Mouse (Mus musculus): ENCODE data around the gene Slc13a5. TPM values are rescaled to one million over a fixed set of nuclear protein-coding genes. Genes with fewer than 3 reads are reported as not detected.

Gene Slc13a5
- polyA plus RNA-seq, 1 experiment, result 0.27 TPM

DNA sequence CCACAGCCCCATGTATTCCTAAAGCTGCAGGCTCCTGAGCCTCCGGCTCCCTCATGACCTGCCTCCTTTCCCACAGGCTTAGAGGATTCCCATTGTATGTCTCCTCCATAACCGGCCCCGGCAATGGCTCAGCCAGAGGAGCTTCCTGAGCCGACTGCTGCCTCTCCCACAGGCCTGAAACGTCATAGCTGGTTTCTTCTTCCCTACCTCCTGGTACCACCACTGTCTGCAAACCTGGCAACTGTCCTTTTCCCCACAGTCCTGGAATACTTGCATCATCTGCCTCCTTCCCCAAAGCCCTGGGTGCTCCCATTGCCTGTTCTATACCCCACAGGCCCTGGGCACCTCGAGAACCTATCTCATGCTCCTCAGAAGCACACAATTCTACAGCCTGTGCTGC lies 61.8 kb downstream of the Slc13a5 start:
- 0 out of 2 replicates have a peak, but pooled peaks cover 5% of the 10 kb centered on the region for H3K4me1 ChIP-seq (ENCODE audit: control insufficient read depth, insufficient read depth, low read length)
- no peak overlapping the region for H3K27ac ChIP-seq (ENCODE audit: insufficient read depth, low read depth, low read length)
- H3K27me3 ChIP-seq (replicated peaks; ENCODE audit: control insufficient read depth, insufficient read depth, low read length), result no peaks in the 10 kb centered on the region
- H3K4me3 ChIP-seq (ENCODE audit: insufficient read depth, low read depth, low read length), result no peak overlapping the region
- H3K36me3 ChIP-seq (ENCODE audit: control insufficient read depth, insufficient read depth, low read length), result no peaks in the 10 kb centered on the region
- TF ChIP-seq POLR2A (IDR thresholded peaks at IDR 0.05; ENCODE audit: low read depth, low read length) (no peak), CTCF (conservative IDR thresholded peaks at IDR 0.05; ENCODE audit: insufficient read depth, insufficient read length, low read depth, low read length) (no peak)
- 83% methylated on average over 6 of the region's 6 CpGs for WGBS
- no peak for DNase-seq

DNA sequence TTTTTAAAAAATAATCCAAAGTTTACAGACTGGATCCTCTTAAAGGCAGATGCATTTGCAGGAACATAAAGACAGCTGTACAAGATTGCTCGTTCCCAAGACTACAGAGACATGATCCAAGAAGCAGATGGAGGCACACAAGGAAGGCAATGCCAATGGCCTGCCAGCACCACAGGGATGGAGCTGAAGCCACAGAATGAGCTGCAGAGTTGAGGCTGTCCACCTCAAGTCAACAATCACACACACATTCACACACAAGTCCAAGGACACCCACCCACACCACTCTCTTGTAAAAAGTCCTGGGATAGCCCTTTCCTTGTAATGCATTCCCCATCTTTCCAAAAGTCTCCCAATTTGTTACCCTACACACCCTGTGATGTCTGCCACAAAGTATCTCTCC lies 63.6 kb downstream of the Slc13a5 start:
- no peak overlapping the region for H3K27ac ChIP-seq (ENCODE audit: insufficient read depth, low read depth, low read length)
- H3K4me1 ChIP-seq (ENCODE audit: control insufficient read depth, insufficient read depth, low read length), result 0 out of 2 replicates have a peak, but pooled peaks cover 5% of the 10 kb centered on the region
- H3K36me3 ChIP-seq (ENCODE audit: control insufficient read depth, insufficient read depth, low read length), result no peaks in the 10 kb centered on the region
- 78% methylated on average over 1 of the region's 1 CpGs for WGBS
- DNase-seq, result no peak
- H3K4me3 ChIP-seq (ENCODE audit: insufficient read depth, low read depth, low read length), result no peak overlapping the region
- no peak for TF ChIP-seq POLR2A (IDR thresholded peaks at IDR 0.05; ENCODE audit: low read depth, low read length)
- no peak for TF ChIP-seq CTCF (conservative IDR thresholded peaks at IDR 0.05; ENCODE audit: insufficient read depth, insufficient read length, low read depth, low read length)
- H3K27me3 ChIP-seq (replicated peaks; ENCODE audit: control insufficient read depth, insufficient read depth, low read length), result no peaks in the 10 kb centered on the region

DNA sequence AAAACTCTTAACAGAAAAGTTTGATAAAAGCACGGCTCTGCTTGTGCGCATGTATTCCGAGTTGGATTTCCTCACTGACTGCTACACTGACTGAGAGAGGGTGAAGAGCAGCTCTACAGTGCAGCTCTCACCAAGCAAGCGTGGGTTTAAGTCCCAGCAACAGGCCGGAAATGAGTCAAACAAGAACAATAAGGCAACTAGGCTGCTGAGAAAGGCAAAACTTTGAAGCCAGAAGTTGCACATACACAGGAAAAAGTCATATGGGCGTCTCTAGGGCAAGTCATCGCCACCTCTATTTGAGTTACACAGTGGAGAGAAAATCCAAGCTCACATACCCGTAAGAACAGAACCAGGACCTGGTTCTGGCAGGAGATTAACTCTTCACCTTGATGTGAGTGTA lies 70.5 kb downstream of the Slc13a5 start:
- Histone ChIP-seq H3K4me3 (ENCODE audit: insufficient read depth, low read depth, low read length) (no peak overlapping the region), H3K4me1 (ENCODE audit: control insufficient read depth, insufficient read depth, low read length) (0 out of 2 replicates have a peak, but pooled peaks cover 4% of the 10 kb centered on the region), H3K27ac (ENCODE audit: insufficient read depth, low read depth, low read length) (peak overlapping the region; percentile 39; the same call in 1 of the 2 replicates), H3K27me3 (replicated peaks; ENCODE audit: control insufficient read depth, insufficient read depth, low read length) (no peaks in the 10 kb centered on the region), H3K36me3 (ENCODE audit: control insufficient read depth, insufficient read depth, low read length) (peaks cover 1% of the 10 kb centered on the region; the same call in 1 of the 2 replicates)
- DNase-seq, result no peak
- no peak for TF ChIP-seq CTCF (conservative IDR thresholded peaks at IDR 0.05; ENCODE audit: insufficient read depth, insufficient read length, low read depth, low read length)
- TF ChIP-seq POLR2A (IDR thresholded peaks at IDR 0.05; ENCODE audit: low read depth, low read length), result no peak
- WGBS, result 75% methylated on average over 8 of the region's 8 CpGs

DNA sequence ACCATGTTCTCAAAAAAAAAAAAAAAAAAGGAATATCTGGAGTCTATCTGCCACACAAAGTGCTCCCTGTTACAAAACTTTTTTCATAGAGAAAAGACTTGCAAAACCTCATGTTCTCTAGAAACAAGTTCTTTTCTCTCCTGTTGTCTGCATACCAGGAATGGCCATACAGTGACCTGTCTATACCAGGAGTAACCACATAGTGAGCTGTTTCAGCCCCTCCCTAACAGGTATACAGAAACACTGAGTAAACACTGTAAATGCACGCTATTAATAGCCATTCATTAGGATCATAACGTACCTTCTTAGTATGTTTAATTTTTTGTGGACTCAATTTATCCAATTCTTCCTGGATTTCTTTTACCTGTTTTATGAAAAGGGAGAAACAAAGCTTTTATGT lies 72.8 kb downstream of the Slc13a5 start:
- H3K36me3 ChIP-seq (ENCODE audit: control insufficient read depth, insufficient read depth, low read length), result peaks cover 1% of the 10 kb centered on the region; the same call in 1 of the 2 replicates
- no peak for DNase-seq
- WGBS, result 89% methylated on average over 2 of the region's 2 CpGs

More for the DNA sequence above, 72.8 kb downstream of the Slc13a5 start:
- H3K27me3 ChIP-seq (replicated peaks; ENCODE audit: control insufficient read depth, insufficient read depth, low read length), result no peaks in the 10 kb centered on the region
- 0 out of 2 replicates have a peak, but pooled peaks cover 4% of the 10 kb centered on the region for H3K4me1 ChIP-seq (ENCODE audit: control insufficient read depth, insufficient read depth, low read length)
- no peak overlapping the region for H3K4me3 ChIP-seq (ENCODE audit: insufficient read depth, low read depth, low read length)
- no peak overlapping the region for H3K27ac ChIP-seq (ENCODE audit: insufficient read depth, low read depth, low read length)
- TF ChIP-seq CTCF (conservative IDR thresholded peaks at IDR 0.05; ENCODE audit: insufficient read depth, insufficient read length, low read depth, low read length) (no peak), POLR2A (IDR thresholded peaks at IDR 0.05; ENCODE audit: low read depth, low read length) (no peak)

Other genes starting within 250 kb of the Slc13a5 start
- not detected in 2 replicates for gene Aipl1, start 229.7 kb downstream of the Slc13a5 start, polyA plus RNA-seq (2012; rRNA removed)
- 0.39 and 0.55 TPM in 2 replicates for gene Pimreg, start 225.2 kb downstream of the Slc13a5 start, polyA plus RNA-seq (2012; rRNA removed)
- gene Pitpnm3, start 131.4 kb downstream of the Slc13a5 start, polyA plus RNA-seq (2012; rRNA removed), result 4.7 and 5.5 TPM in 2 replicates
- gene Gm43951, start 60.4 kb downstream of the Slc13a5 start, polyA plus RNA-seq (2012; rRNA removed), result 0.20 and 0.23 TPM in 2 replicates
- gene 4933427D14Rik, start 59.8 kb downstream of the Slc13a5 start, polyA plus RNA-seq (2012; rRNA removed), result 4.6 and 4.8 TPM in 2 replicates
- gene Txndc17, start 59.7 kb downstream of the Slc13a5 start, polyA plus RNA-seq (2012; rRNA removed), result 125 and 149 TPM in 2 replicates
- 8.3 and 9.4 TPM in 2 replicates for gene Med31, start 51.6 kb downstream of the Slc13a5 start, polyA plus RNA-seq (2012; rRNA removed)
- gene Xaf1, start 34.4 kb upstream of the Slc13a5 start, polyA plus RNA-seq (2012; rRNA removed), result 18.7 and 23.9 TPM in 2 replicates
- 0.07 and 0.11 TPM in 2 replicates for gene Fbxo39, start 47.2 kb upstream of the Slc13a5 start, polyA plus RNA-seq (2012; rRNA removed)
- 0.13 TPM in 1 of 2 replicates, not detected in the other for gene Tekt1, start 95.2 kb upstream of the Slc13a5 start, polyA plus RNA-seq (2012; rRNA removed)
- gene Smtnl2, start 144.5 kb upstream of the Slc13a5 start, polyA plus RNA-seq (2012; rRNA removed), result 20.3 and 22.1 TPM in 2 replicates
- 24.3 and 29.3 TPM in 2 replicates for gene Ggt6, start 168.3 kb upstream of the Slc13a5 start, polyA plus RNA-seq (2012; rRNA removed)
- gene Mybbp1a, start 174.1 kb upstream of the Slc13a5 start, polyA plus RNA-seq (2012; rRNA removed), result 27.0 and 28.6 TPM in 2 replicates
- 102 TPM in 2 replicates for gene Spns2, start 222.7 kb upstream of the Slc13a5 start, polyA plus RNA-seq (2012; rRNA removed)